Mouse (Mus musculus) hindbrain, embryonic 16.5 days (tissue): Measurements from ENCODE around the gene Vamp1. TPM values are rescaled to one million over a fixed set of nuclear protein-coding genes. Genes with fewer than 3 reads are reported as not detected.

Experiments used
- microRNA-seq: library from miRNA; unstranded; fragments of <30 nt; microRNA quantifications from one replicate; pipeline ENCODE4, GENCODE M21; 2017
- polyA plus RNA-seq: library from polyadenylated mRNA; unstranded; fragments of >200 nt; fragmentation: Nextera tagmentation; extraction: Ambion mirVana; gene quantifications from 2 replicates; pipeline ENCODE4 v1.2.1, GENCODE M21; 2015

Vamp1 gene
- polyA plus RNA-seq, 1 experiment from 2014 or later = 52.8 TPM

Small RNA genes within 50 kb of the gene (microRNA-seq; reads per million reads assigned to microRNA genes)
- gene Mir3098 (0.83 reads per million), gene Mir8113 (not detected)

Other genes with a start within 250 kb of the Vamp1 start
- gene Pianp, start 218.9 kb upstream of the Vamp1 start, polyA plus RNA-seq = 67.4 and 77.9 TPM in 2 replicates
- gene Zfp384, start 206.4 kb upstream of the Vamp1 start, polyA plus RNA-seq = 11.6 and 15.2 TPM in 2 replicates
- gene Ing4, start 175.8 kb upstream of the Vamp1 start, polyA plus RNA-seq = 133 and 137 TPM in 2 replicates
- gene Acrbp, start 165.9 kb upstream of the Vamp1 start, polyA plus RNA-seq = 18.2 and 20.9 TPM in 2 replicates
- gene Lpar5, start 147.6 kb upstream of the Vamp1 start, polyA plus RNA-seq = 0.36 and 0.85 TPM in 2 replicates
- gene Chd4, start 119.6 kb upstream of the Vamp1 start, polyA plus RNA-seq = 66.6 and 68.4 TPM in 2 replicates
- 48.6 and 50.7 TPM in 2 replicates for gene Nop2, start 83.6 kb upstream of the Vamp1 start, polyA plus RNA-seq
- gene Iffo1, start 70.3 kb upstream of the Vamp1 start, polyA plus RNA-seq = 20.3 and 21.9 TPM in 2 replicates
- gene Gapdh, start 49.1 kb upstream of the Vamp1 start, polyA plus RNA-seq = 1,587 and 1,624 TPM in 2 replicates
- 37.7 and 50.2 TPM in 2 replicates for gene Ncapd2, start 23.9 kb upstream of the Vamp1 start, polyA plus RNA-seq
- gene Mrpl51, start 23.8 kb upstream of the Vamp1 start, polyA plus RNA-seq = 140 and 154 TPM in 2 replicates
- gene Tapbpl, start 16.3 kb downstream of the Vamp1 start, polyA plus RNA-seq = 7.7 and 9.1 TPM in 2 replicates
- 1.1 and 1.4 TPM in 2 replicates for gene Cd27, start 21.5 kb downstream of the Vamp1 start, polyA plus RNA-seq
- 0.10 TPM in 1 of 2 replicates, not detected in the other for gene Tuba3a, start 70.5 kb downstream of the Vamp1 start, polyA plus RNA-seq
- gene Ltbr, start 98.3 kb downstream of the Vamp1 start, polyA plus RNA-seq = 16.4 and 18.7 TPM in 2 replicates
- 0.69 and 0.70 TPM in 2 replicates for gene Scnn1a, start 105.1 kb downstream of the Vamp1 start, polyA plus RNA-seq
- gene Tnfrsf1a, start 133.8 kb downstream of the Vamp1 start, polyA plus RNA-seq = 15.1 and 18.3 TPM in 2 replicates
- gene Plekhg6, start 165.2 kb downstream of the Vamp1 start, polyA plus RNA-seq = 0.30 and 0.41 TPM in 2 replicates